Mouse (Mus musculus): ENCODE measurements at regions not wholly inside any gene's neighbourhood (a gene's known extent, or its start where the extent isn't known, plus 50 kb on each side); places are given as distances from the start of the nearest gene placed in this dataset.
A peak's percentile ranks its signal among the peaks of the same experiment; 100 is the strongest.

- H3K27me3 ChIP-seq (ENCODE audit: insufficient read depth, low read length), result no peaks in the 10 kb centered on the region
- ATAC-seq (no peak), DNase-seq (no peak)
- 58% methylated on average over 1 of the region's 1 CpGs for WGBS
- H3K4me1 ChIP-seq (ENCODE audit: insufficient read depth), result no peaks in the 10 kb centered on the region
- no peak overlapping the region for H3K4me3 ChIP-seq (ENCODE audit: low read depth, low read length)
- no peaks in the 10 kb centered on the region for H3K9me3 ChIP-seq (ENCODE audit: low read length)
- no peak overlapping the region for H3K27ac ChIP-seq (ENCODE audit: low read depth, low read length)
- H3K9ac ChIP-seq, result no peak overlapping the region
- peak; percentile 10; the same call in 1 of the 2 replicates for TF ChIP-seq CTCF (IDR thresholded peaks at IDR 0.05; ENCODE audit: low read depth)
- no peak overlapping the region for H3K4me2 ChIP-seq (ENCODE audit: low read depth)
- no peaks in the 10 kb centered on the region for H3K36me3 ChIP-seq (ENCODE audit: insufficient read depth)
These were observed 264.4 kb downstream of the Galc start for GRCm38 (mm10) chr12:97994884-97995283.

- TF ChIP-seq CTCF (IDR thresholded peaks at IDR 0.05; ENCODE audit: low read depth), result no peak
- 86% methylated on average over 3 of the region's 3 CpGs for WGBS
- no peak for ATAC-seq
These were observed 265.3 kb downstream of the Galc start for GRCm38 (mm10) chr12:97993937-97994336.

GRCm38 (mm10) chr12:97983390-97983789 lies 275.9 kb downstream of the Galc start:
- Histone ChIP-seq H3K4me3 (ENCODE audit: low read depth, low read length) (no peak overlapping the region), H3K9me3 (ENCODE audit: low read length) (no peaks in the 10 kb centered on the region), H3K4me2 (ENCODE audit: low read depth) (no peak overlapping the region), H3K27me3 (ENCODE audit: insufficient read depth, low read length) (no peaks in the 10 kb centered on the region), H3K36me3 (ENCODE audit: insufficient read depth) (no peaks in the 10 kb centered on the region), H3K27ac (ENCODE audit: low read depth, low read length) (no peak overlapping the region), H3K4me1 (ENCODE audit: insufficient read depth) (no peaks in the 10 kb centered on the region), H3K9ac (no peak overlapping the region)
- WGBS, result 93% methylated on average over 1 of the region's 1 CpGs
- no peak for TF ChIP-seq CTCF (IDR thresholded peaks at IDR 0.05; ENCODE audit: low read depth)
- DNase-seq (no peak), ATAC-seq (no peak)

More at GRCm38 (mm10) chr12:97993937-97994336, 265.3 kb downstream of the Galc start:
- H3K4me3 ChIP-seq (ENCODE audit: low read depth, low read length), result no peak overlapping the region
- H3K9ac ChIP-seq, result no peak overlapping the region
- H3K4me1 ChIP-seq (ENCODE audit: insufficient read depth), result no peaks in the 10 kb centered on the region
- H3K9me3 ChIP-seq (ENCODE audit: low read length), result no peaks in the 10 kb centered on the region
- H3K36me3 ChIP-seq (ENCODE audit: insufficient read depth), result no peaks in the 10 kb centered on the region
- DNase-seq, result no peak
- no peak overlapping the region for H3K4me2 ChIP-seq (ENCODE audit: low read depth)
- no peaks in the 10 kb centered on the region for H3K27me3 ChIP-seq (ENCODE audit: insufficient read depth, low read length)
- H3K27ac ChIP-seq (ENCODE audit: low read depth, low read length), result no peak overlapping the region

GRCm38 (mm10) chr12:97978668-97979067 lies 280.6 kb downstream of the Galc start:
- ATAC-seq, result peak; percentile 53; the same call in 1 of the 2 replicates
- 42% methylated on average over 3 of the region's 3 CpGs for WGBS
- Histone ChIP-seq H3K27ac (ENCODE audit: low read depth, low read length) (no peak overlapping the region), H3K4me2 (ENCODE audit: low read depth) (no peak overlapping the region), H3K9ac (no peak overlapping the region), H3K27me3 (ENCODE audit: insufficient read depth, low read length) (no peaks in the 10 kb centered on the region), H3K9me3 (ENCODE audit: low read length) (no peaks in the 10 kb centered on the region), H3K4me3 (ENCODE audit: low read depth, low read length) (no peak overlapping the region), H3K36me3 (ENCODE audit: insufficient read depth) (no peaks in the 10 kb centered on the region), H3K4me1 (ENCODE audit: insufficient read depth) (no peaks in the 10 kb centered on the region)
- TF ChIP-seq CTCF (IDR thresholded peaks at IDR 0.05; ENCODE audit: low read depth), result no peak
- DNase-seq, result peak; percentile 49

- peak; percentile 87 for ATAC-seq
- Histone ChIP-seq H3K4me2 (ENCODE audit: low read depth) (no peak overlapping the region), H3K9me3 (ENCODE audit: low read length) (no peaks in the 10 kb centered on the region), H3K27me3 (ENCODE audit: insufficient read depth, low read length) (no peaks in the 10 kb centered on the region), H3K36me3 (ENCODE audit: insufficient read depth) (no peaks in the 10 kb centered on the region), H3K4me1 (ENCODE audit: insufficient read depth) (no peaks in the 10 kb centered on the region), H3K9ac (no peak overlapping the region), H3K27ac (ENCODE audit: low read depth, low read length) (no peak overlapping the region), H3K4me3 (ENCODE audit: low read depth, low read length) (no peak overlapping the region)
- peak; percentile 64 for DNase-seq
- TF ChIP-seq CTCF (IDR thresholded peaks at IDR 0.05; ENCODE audit: low read depth), result no peak
- WGBS, result 24% methylated on average over 8 of the region's 8 CpGs
These were observed 281.0 kb downstream of the Galc start for GRCm38 (mm10) chr12:97978178-97978651.

- no peak overlapping the region for H3K4me2 ChIP-seq (ENCODE audit: low read depth)
- no peaks in the 10 kb centered on the region for H3K4me1 ChIP-seq (ENCODE audit: insufficient read depth)
- H3K4me3 ChIP-seq (ENCODE audit: low read depth, low read length), result no peak overlapping the region
- DNase-seq, result no peak
- no peak for TF ChIP-seq CTCF (IDR thresholded peaks at IDR 0.05; ENCODE audit: low read depth)
- H3K9me3 ChIP-seq (ENCODE audit: low read length), result no peaks in the 10 kb centered on the region
- ATAC-seq, result no peak
- H3K27ac ChIP-seq (ENCODE audit: low read depth, low read length), result no peak overlapping the region
- H3K36me3 ChIP-seq (ENCODE audit: insufficient read depth), result no peaks in the 10 kb centered on the region
- WGBS, result 28% methylated on average over 3 of the region's 3 CpGs
- no peak overlapping the region for H3K9ac ChIP-seq
- no peaks in the 10 kb centered on the region for H3K27me3 ChIP-seq (ENCODE audit: insufficient read depth, low read length)
These were observed 281.6 kb downstream of the Galc start for GRCm38 (mm10) chr12:97977633-97978032.

GRCm38 (mm10) chr12:97973909-97974510 lies 285.2 kb downstream of the Galc start:
- H3K4me2 ChIP-seq (ENCODE audit: low read depth), result no peak overlapping the region
- H3K9ac ChIP-seq, result no peak overlapping the region
- H3K4me3 ChIP-seq (ENCODE audit: low read depth, low read length), result no peak overlapping the region
- H3K36me3 ChIP-seq (ENCODE audit: insufficient read depth), result no peaks in the 10 kb centered on the region
- H3K27me3 ChIP-seq (ENCODE audit: insufficient read depth, low read length), result no peaks in the 10 kb centered on the region
- TF ChIP-seq CTCF (IDR thresholded peaks at IDR 0.05; ENCODE audit: low read depth), result peak; percentile 60
- H3K9me3 ChIP-seq (ENCODE audit: low read length), result no peaks in the 10 kb centered on the region
- DNase-seq (peak; percentile 70), ATAC-seq (peak; percentile 59; the same call in 1 of the 2 replicates)
- no peaks in the 10 kb centered on the region for H3K4me1 ChIP-seq (ENCODE audit: insufficient read depth)
- H3K27ac ChIP-seq (ENCODE audit: low read depth, low read length), result no peak overlapping the region
- WGBS, result 54% methylated on average over 10 of the region's 10 CpGs

Measured in forebrain, postnatal 0 days (tissue).